Mouse (Mus musculus): ENCODE measurements around the gene Cort. TPM values are rescaled to one million over a fixed set of nuclear protein-coding genes. Genes with fewer than 3 reads are reported as not detected.

Cort gene
- polyA plus RNA-seq, 1 experiment from 2014 or later: 0.49 TPM

DNA sequence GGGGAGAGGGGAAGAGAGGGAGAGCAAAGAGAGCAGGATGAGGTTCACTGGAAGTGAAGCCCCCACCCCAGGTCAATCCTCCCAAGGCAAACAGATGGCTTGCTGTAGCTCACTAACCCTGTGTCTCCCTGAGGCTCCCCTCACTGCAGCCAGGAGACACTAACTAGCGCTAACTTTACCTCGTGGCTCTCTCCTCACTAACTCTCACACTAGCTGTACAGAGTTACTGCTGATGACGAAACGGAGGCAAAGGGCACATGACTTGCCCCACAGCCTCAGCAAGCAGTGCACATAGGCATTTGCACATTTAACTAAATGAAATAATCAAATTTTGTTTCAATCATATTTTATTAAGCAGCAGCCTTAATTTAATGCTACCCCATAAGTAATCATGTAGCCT, 48.3 kb downstream of the Cort start:
- H3K4me2 ChIP-seq (ENCODE audit: low read depth, low read length, severe bottlenecking): no peak overlapping the region
- H3K27ac ChIP-seq (ENCODE audit: low read depth, low read length): no peak overlapping the region
- no peaks in the 10 kb centered on the region for H3K4me1 ChIP-seq (replicated peaks; ENCODE audit: control insufficient read depth, insufficient read depth, low read length)
- 71% methylated on average over 4 of the region's 4 CpGs for WGBS
- ATAC-seq (replicated peaks; ENCODE audit: low FRiP score) (no peak), DNase-seq (ENCODE audit: low spot score) (no peak)
- no peaks in the 10 kb centered on the region for H3K9me3 ChIP-seq (ENCODE audit: control insufficient read depth, low read length)
- no peak overlapping the region for H3K9ac ChIP-seq (ENCODE audit: low read length)
- H3K36me3 ChIP-seq (ENCODE audit: control insufficient read depth, insufficient read depth, low read length): no peaks in the 10 kb centered on the region
- H3K4me3 ChIP-seq (ENCODE audit: low read depth, low read length): no peak overlapping the region
- H3K27me3 ChIP-seq (ENCODE audit: control insufficient read depth, insufficient read depth, low read length): no peaks in the 10 kb centered on the region

DNA sequence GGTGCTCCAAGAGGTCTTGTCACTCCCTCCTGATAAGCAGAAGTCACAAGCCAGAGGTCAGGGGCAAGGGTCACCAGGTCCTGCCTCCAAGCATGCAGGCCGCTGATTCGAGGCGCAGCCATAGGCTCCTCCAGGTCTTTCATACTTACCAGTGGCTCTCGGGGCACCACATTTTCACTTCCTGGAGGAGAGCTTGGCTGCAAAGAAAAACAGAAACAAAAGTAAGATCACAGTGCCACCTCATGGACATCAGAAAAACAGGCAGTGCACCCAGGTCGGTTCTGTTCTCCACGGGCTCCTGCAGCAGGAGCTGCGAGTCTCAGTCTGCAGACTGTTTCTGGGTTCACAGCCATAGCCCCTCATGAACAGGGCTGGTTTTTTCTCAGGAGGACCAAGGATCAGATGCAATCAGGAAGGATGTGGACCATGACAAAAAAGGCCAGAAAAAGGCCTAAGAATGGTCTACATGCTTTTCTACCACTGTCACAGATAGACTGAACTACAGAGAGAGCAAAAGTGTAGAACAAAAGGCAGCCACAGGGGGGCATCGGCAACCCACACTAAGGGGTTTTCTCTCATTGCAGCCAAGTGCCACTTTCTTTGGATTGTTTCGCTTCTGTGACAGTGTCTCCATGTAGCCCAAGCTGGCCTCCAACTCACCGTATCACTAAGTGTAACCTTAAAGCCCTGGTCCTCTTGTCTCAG, 50.5 kb downstream of the Cort start:
- no peaks in the 10 kb centered on the region for H3K36me3 ChIP-seq (ENCODE audit: control insufficient read depth, insufficient read depth, low read length)
- WGBS: 32% methylated on average over 10 of the region's 10 CpGs
- H3K4me1 ChIP-seq (replicated peaks; ENCODE audit: control insufficient read depth, insufficient read depth, low read length): no peaks in the 10 kb centered on the region
- DNase-seq (ENCODE audit: low spot score) (peak; percentile 74), ATAC-seq (replicated peaks; ENCODE audit: low FRiP score) (peak; percentile 67)
- H3K9me3 ChIP-seq (ENCODE audit: control insufficient read depth, low read length): no peaks in the 10 kb centered on the region
- no peak overlapping the region for H3K27ac ChIP-seq (ENCODE audit: low read depth, low read length)
- no peak overlapping the region for H3K9ac ChIP-seq (ENCODE audit: low read length)
- H3K4me3 ChIP-seq (ENCODE audit: low read depth, low read length): no peak overlapping the region
- no peak overlapping the region for H3K4me2 ChIP-seq (ENCODE audit: low read depth, low read length, severe bottlenecking)
- H3K27me3 ChIP-seq (ENCODE audit: control insufficient read depth, insufficient read depth, low read length): no peaks in the 10 kb centered on the region

DNA sequence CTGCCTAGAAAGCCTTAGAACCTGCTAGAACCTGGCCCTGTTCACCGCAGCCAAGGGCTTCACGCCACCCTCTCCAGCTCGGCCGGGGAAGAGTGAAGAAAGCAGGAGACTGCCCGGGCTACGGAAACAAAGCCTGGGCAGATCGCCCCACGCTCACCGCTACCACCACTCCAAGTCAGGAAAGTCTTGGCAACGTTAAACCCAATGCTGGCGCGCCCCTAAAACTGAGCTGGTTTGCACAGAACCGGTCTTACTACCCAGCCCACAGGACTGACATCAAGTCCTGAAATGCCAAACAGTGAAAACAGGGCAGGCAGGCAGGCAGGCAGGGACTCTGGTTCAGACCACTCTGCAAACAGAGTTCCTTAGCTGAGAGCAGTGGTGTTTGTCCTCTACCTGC, 51.5 kb downstream of the Cort start:
- 96% methylated on average over 13 of the region's 13 CpGs for WGBS
- Histone ChIP-seq H3K36me3 (ENCODE audit: control insufficient read depth, insufficient read depth, low read length) (no peaks in the 10 kb centered on the region), H3K27ac (ENCODE audit: low read depth, low read length) (no peak overlapping the region), H3K9me3 (ENCODE audit: control insufficient read depth, low read length) (no peaks in the 10 kb centered on the region), H3K4me3 (ENCODE audit: low read depth, low read length) (no peak overlapping the region), H3K4me1 (replicated peaks; ENCODE audit: control insufficient read depth, insufficient read depth, low read length) (0 out of 2 replicates have a peak, but pooled peaks cover 6% of the 10 kb centered on the region), H3K9ac (ENCODE audit: low read length) (no peak overlapping the region), H3K27me3 (ENCODE audit: control insufficient read depth, insufficient read depth, low read length) (no peaks in the 10 kb centered on the region), H3K4me2 (ENCODE audit: low read depth, low read length, severe bottlenecking) (no peak overlapping the region)
- ATAC-seq (replicated peaks; ENCODE audit: low FRiP score): no peak
- DNase-seq (ENCODE audit: low spot score): no peak

Other genes starting within 250 kb of the Cort start
- gene Pex14, start 26.9 kb downstream of the Cort start, polyA plus RNA-seq (2014; fragmentation: Nextera tagmentation; extraction: Ambion mirVana): 43.5 TPM in 2 replicates
- 28.5 and 29.6 TPM in 2 replicates for gene Dffa, start 22.6 kb downstream of the Cort start, polyA plus RNA-seq (2014; fragmentation: Nextera tagmentation; extraction: Ambion mirVana)
- gene Cenps, start 10.9 kb upstream of the Cort start, polyA plus RNA-seq (2014; fragmentation: Nextera tagmentation; extraction: Ambion mirVana): 49.5 and 52.3 TPM in 2 replicates
- gene Pgd, start 40.0 kb upstream of the Cort start, polyA plus RNA-seq (2014; fragmentation: Nextera tagmentation; extraction: Ambion mirVana): 51.3 and 56.9 TPM in 2 replicates
- gene Kif1b, start 180.9 kb upstream of the Cort start, polyA plus RNA-seq (2014; fragmentation: Nextera tagmentation; extraction: Ambion mirVana): 93.3 and 96.4 TPM in 2 replicates

Measured in forebrain, embryonic 11.5 days (tissue).